Mouse (Mus musculus): Measurements from ENCODE around the gene Ggact. TPM values are rescaled to one million over a fixed set of nuclear protein-coding genes. Genes with fewer than 3 reads are reported as not detected.
A peak's percentile ranks its signal among the peaks of the same experiment; 100 is the strongest.

Gene Ggact
- polyA plus RNA-seq, 1 experiment from 2014 or later = 59.3 TPM

GRCm38 (mm10) chr14:122902884-122903283 lies 10.7 kb downstream of the Ggact start:
- Histone ChIP-seq H3K9ac (ENCODE audit: low read length) (no peak overlapping the region), H3K4me3 (ENCODE audit: low read depth, low read length) (no peak overlapping the region), H3K9me3 (ENCODE audit: control insufficient read depth, low read length) (no peaks in the 10 kb centered on the region), H3K4me2 (replicated peaks; ENCODE audit: low read depth) (no peak overlapping the region), H3K27ac (replicated peaks) (0 out of 2 replicates have a peak overlapping the region, but pooled peaks have one; percentile 30), H3K4me1 (replicated peaks; ENCODE audit: control insufficient read depth, insufficient read depth) (no peaks in the 10 kb centered on the region; the same call in 1 of the 2 replicates), H3K36me3 (ENCODE audit: control insufficient read depth, insufficient read depth, low read length) (no peaks in the 10 kb centered on the region), H3K27me3 (ENCODE audit: control insufficient read depth, insufficient read depth, low read length) (no peaks in the 10 kb centered on the region)
- DNase-seq (ENCODE audit: low spot score) (peak; percentile 83), ATAC-seq (ENCODE audit: low FRiP score, low TSS enrichment) (peak; percentile 87)
- TF ChIP-seq CTCF (IDR thresholded peaks at IDR 0.05; ENCODE audit: low read depth) = peak; percentile 72
- no peak for TF ChIP-seq EP300 (optimal IDR thresholded peaks at IDR 0.05)
- WGBS = 28% methylated on average over 4 of the region's 4 CpGs

- no peak overlapping the region for H3K4me2 ChIP-seq (replicated peaks; ENCODE audit: low read depth)
- no peak overlapping the region for H3K4me3 ChIP-seq (ENCODE audit: low read depth, low read length)
- no peaks in the 10 kb centered on the region for H3K9me3 ChIP-seq (ENCODE audit: control insufficient read depth, low read length)
- DNase-seq (ENCODE audit: low spot score) (peak; percentile 48), ATAC-seq (ENCODE audit: low FRiP score, low TSS enrichment) (0 out of 2 replicates have a peak, but pooled peaks have one; percentile 16)
- H3K9ac ChIP-seq (ENCODE audit: low read length) = no peak overlapping the region
- no peaks in the 10 kb centered on the region for H3K36me3 ChIP-seq (ENCODE audit: control insufficient read depth, insufficient read depth, low read length)
- H3K27me3 ChIP-seq (ENCODE audit: control insufficient read depth, insufficient read depth, low read length) = no peaks in the 10 kb centered on the region
- TF ChIP-seq EP300 (optimal IDR thresholded peaks at IDR 0.05) (no peak), CTCF (IDR thresholded peaks at IDR 0.05; ENCODE audit: low read depth) (no peak)
- H3K27ac ChIP-seq (replicated peaks) = no peak overlapping the region
- WGBS = 53% methylated on average over 2 of the region's 2 CpGs
- no peaks in the 10 kb centered on the region; the same call in 1 of the 2 replicates for H3K4me1 ChIP-seq (replicated peaks; ENCODE audit: control insufficient read depth, insufficient read depth)
Observed at GRCm38 (mm10) chr14:122902136-122902535, 11.4 kb downstream of the Ggact start.

GRCm38 (mm10) chr14:122901715-122902114 lies 11.8 kb downstream of the Ggact start:
- Histone ChIP-seq H3K27me3 (ENCODE audit: control insufficient read depth, insufficient read depth, low read length) (no peaks in the 10 kb centered on the region), H3K9me3 (ENCODE audit: control insufficient read depth, low read length) (no peaks in the 10 kb centered on the region), H3K27ac (replicated peaks) (no peak overlapping the region), H3K9ac (ENCODE audit: low read length) (no peak overlapping the region), H3K36me3 (ENCODE audit: control insufficient read depth, insufficient read depth, low read length) (no peaks in the 10 kb centered on the region), H3K4me1 (replicated peaks; ENCODE audit: control insufficient read depth, insufficient read depth) (no peaks in the 10 kb centered on the region; the same call in 1 of the 2 replicates), H3K4me2 (replicated peaks; ENCODE audit: low read depth) (no peak overlapping the region), H3K4me3 (ENCODE audit: low read depth, low read length) (no peak overlapping the region)
- TF ChIP-seq EP300 (optimal IDR thresholded peaks at IDR 0.05) = no peak
- no peak for TF ChIP-seq CTCF (IDR thresholded peaks at IDR 0.05; ENCODE audit: low read depth)
- no peak for DNase-seq (ENCODE audit: low spot score)
- 0 out of 2 replicates have a peak, but pooled peaks have one; percentile 6 for ATAC-seq (ENCODE audit: low FRiP score, low TSS enrichment)
- 94% methylated on average over 2 of the region's 2 CpGs for WGBS

GRCm38 (mm10) chr14:122901177-122901576 lies 12.4 kb downstream of the Ggact start:
- DNase-seq (ENCODE audit: low spot score) = no peak
- Histone ChIP-seq H3K36me3 (ENCODE audit: control insufficient read depth, insufficient read depth, low read length) (no peaks in the 10 kb centered on the region), H3K4me3 (ENCODE audit: low read depth, low read length) (no peak overlapping the region), H3K9ac (ENCODE audit: low read length) (no peak overlapping the region), H3K4me2 (replicated peaks; ENCODE audit: low read depth) (no peak overlapping the region), H3K27me3 (ENCODE audit: control insufficient read depth, insufficient read depth, low read length) (no peaks in the 10 kb centered on the region), H3K9me3 (ENCODE audit: control insufficient read depth, low read length) (no peaks in the 10 kb centered on the region), H3K27ac (replicated peaks) (no peak overlapping the region), H3K4me1 (replicated peaks; ENCODE audit: control insufficient read depth, insufficient read depth) (no peaks in the 10 kb centered on the region; the same call in 1 of the 2 replicates)
- no peak for TF ChIP-seq EP300 (optimal IDR thresholded peaks at IDR 0.05)
- peak; percentile 60 for TF ChIP-seq CTCF (IDR thresholded peaks at IDR 0.05; ENCODE audit: low read depth)
- 53% methylated on average over 3 of the region's 3 CpGs for WGBS
- ATAC-seq (ENCODE audit: low FRiP score, low TSS enrichment) = no peak

- no peak overlapping the region for H3K27ac ChIP-seq (replicated peaks)
- no peaks in the 10 kb centered on the region for H3K9me3 ChIP-seq (ENCODE audit: control insufficient read depth, low read length)
- H3K4me2 ChIP-seq (replicated peaks; ENCODE audit: low read depth) = no peak overlapping the region
- no peak overlapping the region for H3K9ac ChIP-seq (ENCODE audit: low read length)
- TF ChIP-seq CTCF (IDR thresholded peaks at IDR 0.05; ENCODE audit: low read depth) (no peak), EP300 (optimal IDR thresholded peaks at IDR 0.05) (no peak)
- no peak overlapping the region for H3K4me3 ChIP-seq (ENCODE audit: low read depth, low read length)
- no peak for DNase-seq (ENCODE audit: low spot score)
- no peaks in the 10 kb centered on the region; the same call in 1 of the 2 replicates for H3K4me1 ChIP-seq (replicated peaks; ENCODE audit: control insufficient read depth, insufficient read depth)
- no peaks in the 10 kb centered on the region for H3K27me3 ChIP-seq (ENCODE audit: control insufficient read depth, insufficient read depth, low read length)
- no peaks in the 10 kb centered on the region for H3K36me3 ChIP-seq (ENCODE audit: control insufficient read depth, insufficient read depth, low read length)
- no peak; the same call in 1 of the 2 replicates for ATAC-seq (ENCODE audit: low FRiP score, low TSS enrichment)
Observed at GRCm38 (mm10) chr14:122900679-122901078, 12.9 kb downstream of the Ggact start.

GRCm38 (mm10) chr14:122898550-122898949 lies 15.0 kb downstream of the Ggact start:
- DNase-seq (ENCODE audit: low spot score) (no peak), ATAC-seq (ENCODE audit: low FRiP score, low TSS enrichment) (no peak)
- Histone ChIP-seq H3K36me3 (ENCODE audit: control insufficient read depth, insufficient read depth, low read length) (no peaks in the 10 kb centered on the region), H3K9me3 (ENCODE audit: control insufficient read depth, low read length) (no peaks in the 10 kb centered on the region), H3K27ac (replicated peaks) (no peak overlapping the region), H3K4me3 (ENCODE audit: low read depth, low read length) (no peak overlapping the region), H3K4me1 (replicated peaks; ENCODE audit: control insufficient read depth, insufficient read depth) (no peaks in the 10 kb centered on the region; the same call in 1 of the 2 replicates), H3K9ac (ENCODE audit: low read length) (no peak overlapping the region), H3K4me2 (replicated peaks; ENCODE audit: low read depth) (no peak overlapping the region), H3K27me3 (ENCODE audit: control insufficient read depth, insufficient read depth, low read length) (no peaks in the 10 kb centered on the region)
- TF ChIP-seq CTCF (IDR thresholded peaks at IDR 0.05; ENCODE audit: low read depth) (peak; percentile 43; the same call in 1 of the 2 replicates), EP300 (optimal IDR thresholded peaks at IDR 0.05) (no peak)
